Mouse (Mus musculus): ENCODE results near the gene Tex2.

- no peak for TF ChIP-seq CTCF (IDR thresholded peaks at IDR 0.05; ENCODE audit: insufficient read depth, low read length)
- no peak for TF ChIP-seq POLR2A (IDR thresholded peaks at IDR 0.05; ENCODE audit: borderline replicate concordance, extremely low read depth, low read depth, low read length)
These were observed 25.5 kb upstream of the Tex2 start for GRCm38 (mm10) chr11:106638551-106639355.

Data from lung, adult 2 months (tissue).